Mouse (Mus musculus): ENCODE data around the gene Cxcr2. TPM values are rescaled to one million over a fixed set of nuclear protein-coding genes. Genes with fewer than 3 reads are reported as not detected.

Gene Cxcr2
- polyA plus RNA-seq, 1 experiment from 2014 or later, result not detected

GRCm38 (mm10) chr1:74132011-74132410 lies 21.8 kb upstream of the Cxcr2 start:
- Histone ChIP-seq H3K4me2 (replicated peaks; ENCODE audit: low read depth, low read length) (no peak overlapping the region), H3K4me1 (ENCODE audit: control insufficient read depth, insufficient read depth, low read length) (no peaks in the 10 kb centered on the region), H3K27me3 (ENCODE audit: control insufficient read depth, insufficient read depth, low read length) (no peaks in the 10 kb centered on the region), H3K9me3 (ENCODE audit: control insufficient read depth, low read length) (no peaks in the 10 kb centered on the region), H3K4me3 (ENCODE audit: low read length) (no peak overlapping the region), H3K27ac (ENCODE audit: low read depth, low read length) (no peak overlapping the region), H3K9ac (ENCODE audit: low read depth, low read length) (no peak overlapping the region), H3K36me3 (ENCODE audit: control insufficient read depth, insufficient read depth, low read length) (no peaks in the 10 kb centered on the region)
- 75% methylated on average over 3 of the region's 3 CpGs for WGBS
- ATAC-seq (ENCODE audit: low FRiP score, low TSS enrichment), result no peak

DNA sequence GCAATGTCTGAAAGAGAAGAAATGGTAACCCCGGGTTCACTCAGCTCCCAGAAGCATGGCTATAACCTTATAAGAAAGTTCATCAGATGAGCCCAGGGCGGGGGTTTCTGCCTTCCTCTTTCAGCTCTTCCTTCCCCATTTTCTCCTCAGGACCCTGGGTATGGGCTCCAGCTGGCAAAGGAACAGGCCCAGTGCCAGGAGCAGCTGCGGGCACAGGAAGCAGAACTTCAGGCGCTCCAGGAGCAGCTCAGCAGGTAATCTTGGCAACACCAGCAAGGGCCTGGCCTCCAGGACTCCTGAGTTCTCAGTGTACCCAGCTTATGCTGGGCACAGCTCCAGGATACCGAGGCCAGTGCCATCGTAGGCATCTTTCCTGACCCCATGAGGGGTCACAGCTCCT lies 19.8 kb upstream of the Cxcr2 start:
- Histone ChIP-seq H3K4me2 (replicated peaks; ENCODE audit: low read depth, low read length) (no peak overlapping the region), H3K27me3 (ENCODE audit: control insufficient read depth, insufficient read depth, low read length) (no peaks in the 10 kb centered on the region), H3K4me1 (ENCODE audit: control insufficient read depth, insufficient read depth, low read length) (no peaks in the 10 kb centered on the region), H3K27ac (ENCODE audit: low read depth, low read length) (no peak overlapping the region), H3K9me3 (ENCODE audit: control insufficient read depth, low read length) (no peaks in the 10 kb centered on the region), H3K36me3 (ENCODE audit: control insufficient read depth, insufficient read depth, low read length) (no peaks in the 10 kb centered on the region), H3K9ac (ENCODE audit: low read depth, low read length) (no peak overlapping the region), H3K4me3 (ENCODE audit: low read length) (no peak overlapping the region)
- ATAC-seq (ENCODE audit: low FRiP score, low TSS enrichment), result no peak
- 91% methylated on average over 6 of the region's 6 CpGs for WGBS

GRCm38 (mm10) chr1:74135326-74135950 lies 18.4 kb upstream of the Cxcr2 start:
- Histone ChIP-seq H3K36me3 (ENCODE audit: control insufficient read depth, insufficient read depth, low read length) (no peaks in the 10 kb centered on the region), H3K9me3 (ENCODE audit: control insufficient read depth, low read length) (no peaks in the 10 kb centered on the region), H3K4me1 (ENCODE audit: control insufficient read depth, insufficient read depth, low read length) (no peaks in the 10 kb centered on the region), H3K27ac (ENCODE audit: low read depth, low read length) (no peak overlapping the region), H3K4me3 (ENCODE audit: low read length) (no peak overlapping the region), H3K27me3 (ENCODE audit: control insufficient read depth, insufficient read depth, low read length) (no peaks in the 10 kb centered on the region), H3K9ac (ENCODE audit: low read depth, low read length) (no peak overlapping the region), H3K4me2 (replicated peaks; ENCODE audit: low read depth, low read length) (no peak overlapping the region)
- 71% methylated on average over 6 of the region's 6 CpGs for WGBS
- no peak for ATAC-seq (ENCODE audit: low FRiP score, low TSS enrichment)

- no peak for ATAC-seq (ENCODE audit: low FRiP score, low TSS enrichment)
- 56% methylated on average over 3 of the region's 3 CpGs for WGBS
- H3K9me3 ChIP-seq (ENCODE audit: control insufficient read depth, low read length), result no peaks in the 10 kb centered on the region
These were observed 14.4 kb upstream of the Cxcr2 start for GRCm38 (mm10) chr1:74139415-74139814.

GRCm38 (mm10) chr1:74141781-74142180 lies 12.0 kb upstream of the Cxcr2 start:
- no peaks in the 10 kb centered on the region for H3K4me1 ChIP-seq (ENCODE audit: control insufficient read depth, insufficient read depth, low read length)
- 80% methylated on average over 8 of the region's 8 CpGs for WGBS

More at GRCm38 (mm10) chr1:74139415-74139814, 14.4 kb upstream of the Cxcr2 start:
- H3K4me1 ChIP-seq (ENCODE audit: control insufficient read depth, insufficient read depth, low read length), result no peaks in the 10 kb centered on the region
- H3K27me3 ChIP-seq (ENCODE audit: control insufficient read depth, insufficient read depth, low read length), result no peaks in the 10 kb centered on the region
- H3K27ac ChIP-seq (ENCODE audit: low read depth, low read length), result no peak overlapping the region
- H3K36me3 ChIP-seq (ENCODE audit: control insufficient read depth, insufficient read depth, low read length), result no peaks in the 10 kb centered on the region
- H3K9ac ChIP-seq (ENCODE audit: low read depth, low read length), result no peak overlapping the region
- no peak overlapping the region for H3K4me2 ChIP-seq (replicated peaks; ENCODE audit: low read depth, low read length)
- no peak overlapping the region for H3K4me3 ChIP-seq (ENCODE audit: low read length)

GRCm38 (mm10) chr1:74149106-74149885 lies 4.5 kb upstream of the Cxcr2 start:
- Histone ChIP-seq H3K36me3 (ENCODE audit: control insufficient read depth, insufficient read depth, low read length) (no peaks in the 10 kb centered on the region), H3K4me3 (ENCODE audit: low read length) (no peak overlapping the region), H3K27ac (ENCODE audit: low read depth, low read length) (no peak overlapping the region), H3K9ac (ENCODE audit: low read depth, low read length) (no peak overlapping the region), H3K4me2 (replicated peaks; ENCODE audit: low read depth, low read length) (no peak overlapping the region), H3K27me3 (ENCODE audit: control insufficient read depth, insufficient read depth, low read length) (no peaks in the 10 kb centered on the region), H3K4me1 (ENCODE audit: control insufficient read depth, insufficient read depth, low read length) (no peaks in the 10 kb centered on the region), H3K9me3 (ENCODE audit: control insufficient read depth, low read length) (no peaks in the 10 kb centered on the region)
- ATAC-seq (ENCODE audit: low FRiP score, low TSS enrichment), result no peak
- 95% methylated on average over 6 of the region's 6 CpGs for WGBS

More at GRCm38 (mm10) chr1:74141781-74142180, 12.0 kb upstream of the Cxcr2 start:
- Histone ChIP-seq H3K27me3 (ENCODE audit: control insufficient read depth, insufficient read depth, low read length) (no peaks in the 10 kb centered on the region), H3K9me3 (ENCODE audit: control insufficient read depth, low read length) (no peaks in the 10 kb centered on the region), H3K4me2 (replicated peaks; ENCODE audit: low read depth, low read length) (no peak overlapping the region), H3K27ac (ENCODE audit: low read depth, low read length) (no peak overlapping the region), H3K4me3 (ENCODE audit: low read length) (no peak overlapping the region), H3K9ac (ENCODE audit: low read depth, low read length) (no peak overlapping the region), H3K36me3 (ENCODE audit: control insufficient read depth, insufficient read depth, low read length) (no peaks in the 10 kb centered on the region)
- no peak for ATAC-seq (ENCODE audit: low FRiP score, low TSS enrichment)

DNA sequence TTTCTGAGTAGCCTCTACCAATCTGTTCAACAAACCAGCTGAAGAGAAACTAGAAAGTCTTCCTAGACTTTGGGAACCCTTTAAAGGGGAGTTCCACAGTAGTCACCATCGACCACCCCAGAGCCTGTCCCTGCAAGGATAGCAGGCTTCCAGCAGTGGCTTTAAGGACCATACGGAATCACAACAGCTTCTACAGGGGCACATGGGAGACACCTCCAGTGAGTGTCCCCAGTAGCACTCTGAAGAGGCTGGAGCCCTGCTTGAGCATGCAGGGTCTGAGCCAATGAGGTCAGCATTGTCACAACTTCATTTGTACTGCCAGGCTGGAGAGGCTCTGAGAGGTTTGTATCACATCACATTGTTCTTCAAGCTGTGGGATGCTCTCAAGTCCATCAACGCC lies 3.7 kb upstream of the Cxcr2 start:
- no peak for ATAC-seq (ENCODE audit: low FRiP score, low TSS enrichment)
- Histone ChIP-seq H3K9ac (ENCODE audit: low read depth, low read length) (no peak overlapping the region), H3K9me3 (ENCODE audit: control insufficient read depth, low read length) (no peaks in the 10 kb centered on the region), H3K4me3 (ENCODE audit: low read length) (no peak overlapping the region), H3K4me1 (ENCODE audit: control insufficient read depth, insufficient read depth, low read length) (no peaks in the 10 kb centered on the region), H3K27ac (ENCODE audit: low read depth, low read length) (no peak overlapping the region), H3K27me3 (ENCODE audit: control insufficient read depth, insufficient read depth, low read length) (no peaks in the 10 kb centered on the region), H3K4me2 (replicated peaks; ENCODE audit: low read depth, low read length) (no peak overlapping the region), H3K36me3 (ENCODE audit: control insufficient read depth, insufficient read depth, low read length) (no peaks in the 10 kb centered on the region)
- WGBS, result 72% methylated on average over 3 of the region's 3 CpGs

DNA sequence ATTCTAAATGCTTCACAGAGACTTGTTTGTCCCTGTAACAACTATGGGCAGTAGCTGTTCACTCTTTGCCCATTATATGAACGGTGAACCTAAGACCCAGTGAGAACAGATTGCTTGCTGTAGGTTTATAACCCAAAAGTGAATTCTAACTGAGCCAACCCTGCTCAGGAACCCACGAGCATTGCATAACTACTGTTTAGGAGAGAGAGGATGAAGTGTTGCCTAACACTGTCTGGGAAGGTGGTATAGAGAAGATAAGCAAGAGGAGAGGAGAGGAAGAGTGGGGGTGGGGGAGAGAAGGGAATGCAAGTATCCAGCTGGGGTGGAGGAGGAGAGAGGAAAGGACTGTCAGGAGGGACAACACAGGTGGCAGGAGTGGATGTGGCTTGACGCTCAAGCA lies 2.7 kb upstream of the Cxcr2 start:
- H3K4me1 ChIP-seq (ENCODE audit: control insufficient read depth, insufficient read depth, low read length), result no peaks in the 10 kb centered on the region
- no peaks in the 10 kb centered on the region for H3K36me3 ChIP-seq (ENCODE audit: control insufficient read depth, insufficient read depth, low read length)
- no peak overlapping the region for H3K9ac ChIP-seq (ENCODE audit: low read depth, low read length)
- H3K4me2 ChIP-seq (replicated peaks; ENCODE audit: low read depth, low read length), result no peak overlapping the region
- WGBS, result 76% methylated on average over 3 of the region's 3 CpGs
- no peaks in the 10 kb centered on the region for H3K9me3 ChIP-seq (ENCODE audit: control insufficient read depth, low read length)
- ATAC-seq (ENCODE audit: low FRiP score, low TSS enrichment), result no peak
- H3K27me3 ChIP-seq (ENCODE audit: control insufficient read depth, insufficient read depth, low read length), result no peaks in the 10 kb centered on the region
- no peak overlapping the region for H3K27ac ChIP-seq (ENCODE audit: low read depth, low read length)
- no peak overlapping the region for H3K4me3 ChIP-seq (ENCODE audit: low read length)

DNA sequence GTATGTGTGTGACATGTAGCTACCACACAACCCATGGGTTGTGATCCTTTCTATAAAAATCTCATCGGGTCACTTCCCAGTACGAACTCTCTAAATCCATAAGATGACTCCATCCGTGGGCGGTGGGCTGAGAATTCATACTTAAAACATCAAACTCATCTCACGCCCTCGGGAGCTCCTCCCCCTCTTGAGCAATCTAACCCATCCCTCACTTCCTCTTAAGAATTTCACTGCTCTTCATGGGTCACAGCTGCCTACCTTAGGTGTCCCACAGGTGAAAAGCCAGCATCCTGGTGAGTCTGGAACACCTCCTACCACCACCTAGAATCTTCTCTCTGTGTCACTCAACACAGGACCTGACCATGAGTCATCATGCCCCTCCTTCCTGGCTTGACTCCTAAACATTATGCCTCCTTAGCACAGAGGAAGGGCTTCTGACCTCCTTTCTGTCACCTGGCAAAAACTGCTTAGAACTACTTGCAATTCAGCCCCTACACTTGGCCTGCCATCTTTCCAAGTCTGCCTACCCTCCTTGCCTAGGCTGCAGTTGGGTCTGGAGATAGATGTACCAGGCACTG lies 1.7 kb downstream of the Cxcr2 start:
- Histone ChIP-seq H3K4me3 (ENCODE audit: low read length) (no peak overlapping the region), H3K9ac (ENCODE audit: low read depth, low read length) (no peak overlapping the region), H3K27me3 (ENCODE audit: control insufficient read depth, insufficient read depth, low read length) (no peaks in the 10 kb centered on the region), H3K27ac (ENCODE audit: low read depth, low read length) (no peak overlapping the region), H3K36me3 (ENCODE audit: control insufficient read depth, insufficient read depth, low read length) (no peaks in the 10 kb centered on the region), H3K4me2 (replicated peaks; ENCODE audit: low read depth, low read length) (no peak overlapping the region), H3K9me3 (ENCODE audit: control insufficient read depth, low read length) (no peaks in the 10 kb centered on the region), H3K4me1 (ENCODE audit: control insufficient read depth, insufficient read depth, low read length) (no peaks in the 10 kb centered on the region)
- 87% methylated on average over 6 of the region's 6 CpGs for WGBS
- ATAC-seq (ENCODE audit: low FRiP score, low TSS enrichment), result no peak
